Mouse (Mus musculus) frontal cortex, adult 2 months (tissue): ENCODE measurements at regions not wholly inside any gene's neighbourhood (a gene's known extent, or its start where the extent isn't known, plus 50 kb on each side); places are given as distances from the start of the nearest gene placed in this dataset.

Experiments
- DNase-seq, 2 experiments: peaks; one replicate each; pipeline ENCODE4 v3.0.0; 2022; ENCODE audit warnings: low spot score in 1 of 2; ENCODE audit errors: extremely low spot score in 1 of 2

GRCm38 (mm10) chr9:43681317-43681716 lies 62.5 kb upstream of the Nectin1 start:
- DNase-seq = peak in 1 of 2 experiments; percentile 75

GRCm38 (mm10) chr9:43682102-43682501 lies 61.7 kb upstream of the Nectin1 start:
- DNase-seq = no peak

- no peak for DNase-seq
Measured at GRCm38 (mm10) chr9:43684596-43684995, 59.2 kb upstream of the Nectin1 start.

GRCm38 (mm10) chr9:43692015-43692414 lies 51.8 kb upstream of the Nectin1 start:
- peak in 1 of 2 experiments; percentile 42 for DNase-seq

GRCm38 (mm10) chr9:43692538-43692937 lies 51.2 kb upstream of the Nectin1 start:
- DNase-seq = peak; percentile 70 to 82
